Mouse (Mus musculus) lung, adult 2 months (tissue): Measurements from ENCODE around the gene Gpr141.

ENCODE experiments used
- CTCF ChIP-seq: fragments of 200-500 bp; IDR thresholded peaks from 2 replicates; pipeline ENCODE4 v1.5.1; 2011; ENCODE audit warnings: mild to moderate bottlenecking, low read length, control low read depth; ENCODE audit not compliant: insufficient read depth
- POLR2A ChIP-seq: fragments of 200-500 bp; IDR thresholded peaks from 2 replicates; pipeline ENCODE4 v1.6.1; 2011; ENCODE audit warnings: low read depth, mild to moderate bottlenecking, control low read depth, low read length, borderline replicate concordance; ENCODE audit errors: extremely low read depth

DNA sequence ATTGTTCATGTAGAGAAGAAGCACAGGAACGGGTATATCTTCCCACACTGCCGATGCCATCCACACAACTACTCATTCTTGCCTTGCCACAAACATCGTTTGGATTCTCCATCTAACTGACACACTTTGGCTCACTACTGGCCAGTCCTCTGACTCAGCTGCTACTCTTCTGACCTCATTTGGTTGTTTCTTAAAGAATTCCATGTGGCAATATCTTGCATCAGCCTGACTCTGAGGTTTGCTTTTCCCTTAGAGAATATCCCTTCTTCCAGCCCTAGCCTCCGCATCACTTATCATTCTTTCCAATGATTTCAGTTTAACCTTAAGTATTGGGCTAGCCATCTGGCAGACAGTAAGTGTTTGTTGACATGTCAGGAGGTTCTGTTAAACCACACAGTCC is 59.8 kb downstream of the Gpr141 start:
- TF ChIP-seq CTCF (no peak), POLR2A (no peak)
